Mouse (Mus musculus): ENCODE data around the gene Prg3. TPM values are rescaled to one million over a fixed set of nuclear protein-coding genes. Genes with fewer than 3 reads are reported as not detected.

Gene Prg3
- polyA plus RNA-seq, 1 experiment from 2014 or later: not detected

DNA sequence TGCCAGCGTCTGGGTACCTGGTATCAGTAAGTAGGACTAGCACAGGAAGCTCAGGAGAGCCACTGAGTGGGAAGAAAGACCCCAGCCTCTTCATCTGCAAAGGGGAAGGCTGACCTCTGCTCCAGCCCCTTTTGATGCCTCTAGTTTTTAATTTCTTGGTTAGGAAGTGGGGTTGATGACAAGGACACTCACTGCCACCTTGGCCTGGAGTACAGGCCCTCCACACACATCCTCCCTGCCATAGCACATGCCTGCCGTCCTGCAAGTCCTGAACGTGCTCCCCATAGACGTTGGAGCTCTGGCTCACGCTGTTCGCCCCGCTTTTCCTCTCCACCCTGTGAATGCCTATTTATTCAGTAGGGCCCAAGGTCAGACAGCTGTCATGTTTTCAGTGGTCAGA lies 18.6 kb downstream of the Prg3 start:
- Histone ChIP-seq H3K9me3 (ENCODE audit: control insufficient read depth, low read length) (no peaks in the 10 kb centered on the region), H3K36me3 (ENCODE audit: control insufficient read depth, insufficient read depth, low read length) (no peaks in the 10 kb centered on the region), H3K4me1 (ENCODE audit: control insufficient read depth, insufficient read depth, low read length) (no peaks in the 10 kb centered on the region), H3K4me2 (ENCODE audit: low read depth, low read length) (no peak overlapping the region), H3K4me3 (ENCODE audit: low read depth, low read length) (no peak overlapping the region), H3K27me3 (ENCODE audit: control insufficient read depth, insufficient read depth, low read length) (no peaks in the 10 kb centered on the region), H3K27ac (ENCODE audit: low read depth, low read length) (no peak overlapping the region), H3K9ac (replicated peaks; ENCODE audit: low read depth, low read length) (no peak overlapping the region)
- ATAC-seq (ENCODE audit: low read depth): no peak
- WGBS: 86% methylated on average over 7 of the region's 7 CpGs

DNA sequence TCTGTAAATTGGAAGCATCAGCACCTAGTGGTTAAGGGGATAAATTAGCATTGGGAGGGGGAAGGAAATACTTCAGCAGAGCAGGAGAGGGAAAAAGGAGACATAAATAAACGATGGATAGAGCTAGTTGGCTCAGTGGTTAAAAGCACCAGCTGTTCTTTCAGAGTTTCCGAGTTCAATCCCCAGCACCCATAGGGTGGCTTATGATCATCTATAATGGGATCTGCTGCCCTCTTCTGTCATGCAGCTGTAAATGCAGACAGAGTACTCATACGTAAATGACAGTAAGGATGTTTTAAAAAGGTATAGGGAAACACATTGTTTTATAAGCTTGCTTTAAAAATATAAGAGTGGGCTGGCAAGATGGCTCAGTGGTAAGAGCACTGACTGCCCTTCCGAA lies 19.7 kb downstream of the Prg3 start:
- Histone ChIP-seq H3K27ac (ENCODE audit: low read depth, low read length) (no peak overlapping the region), H3K9me3 (ENCODE audit: control insufficient read depth, low read length) (no peaks in the 10 kb centered on the region), H3K9ac (replicated peaks; ENCODE audit: low read depth, low read length) (no peak overlapping the region), H3K36me3 (ENCODE audit: control insufficient read depth, insufficient read depth, low read length) (no peaks in the 10 kb centered on the region), H3K4me3 (ENCODE audit: low read depth, low read length) (no peak overlapping the region), H3K4me1 (ENCODE audit: control insufficient read depth, insufficient read depth, low read length) (no peaks in the 10 kb centered on the region), H3K27me3 (ENCODE audit: control insufficient read depth, insufficient read depth, low read length) (no peaks in the 10 kb centered on the region), H3K4me2 (ENCODE audit: low read depth, low read length) (no peak overlapping the region)
- ATAC-seq (ENCODE audit: low read depth): peak; percentile 42; the same call in 1 of the 2 replicates
- 20% methylated on average over 4 of the region's 4 CpGs for WGBS

DNA sequence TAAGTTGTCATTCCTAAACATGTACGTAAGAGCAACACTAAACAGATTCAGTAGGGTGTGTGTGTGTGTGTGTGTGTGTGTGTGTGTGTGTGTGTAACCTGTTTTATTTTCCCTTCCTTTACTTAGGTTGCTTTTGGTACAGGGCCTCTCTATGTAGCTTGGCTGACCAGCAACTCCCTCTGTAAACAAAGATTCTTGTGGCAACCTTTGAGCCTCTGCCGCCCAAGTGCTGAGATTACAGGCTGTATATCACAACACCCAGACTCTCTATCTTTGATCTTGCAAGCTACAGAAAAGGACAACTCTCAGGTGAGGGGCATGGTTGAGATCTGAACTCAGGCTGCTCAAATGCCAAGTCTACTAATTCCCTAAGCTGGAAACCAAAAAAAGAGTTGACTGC lies 21.2 kb downstream of the Prg3 start:
- ATAC-seq (ENCODE audit: low read depth): no peak
- Histone ChIP-seq H3K9ac (replicated peaks; ENCODE audit: low read depth, low read length) (no peak overlapping the region), H3K4me2 (ENCODE audit: low read depth, low read length) (no peak overlapping the region), H3K27me3 (ENCODE audit: control insufficient read depth, insufficient read depth, low read length) (no peaks in the 10 kb centered on the region), H3K4me1 (ENCODE audit: control insufficient read depth, insufficient read depth, low read length) (no peaks in the 10 kb centered on the region), H3K36me3 (ENCODE audit: control insufficient read depth, insufficient read depth, low read length) (no peaks in the 10 kb centered on the region), H3K4me3 (ENCODE audit: low read depth, low read length) (no peak overlapping the region), H3K27ac (ENCODE audit: low read depth, low read length) (no peak overlapping the region), H3K9me3 (ENCODE audit: control insufficient read depth, low read length) (no peaks in the 10 kb centered on the region)
- WGBS: 81% methylated on average over 2 of the region's 2 CpGs

DNA sequence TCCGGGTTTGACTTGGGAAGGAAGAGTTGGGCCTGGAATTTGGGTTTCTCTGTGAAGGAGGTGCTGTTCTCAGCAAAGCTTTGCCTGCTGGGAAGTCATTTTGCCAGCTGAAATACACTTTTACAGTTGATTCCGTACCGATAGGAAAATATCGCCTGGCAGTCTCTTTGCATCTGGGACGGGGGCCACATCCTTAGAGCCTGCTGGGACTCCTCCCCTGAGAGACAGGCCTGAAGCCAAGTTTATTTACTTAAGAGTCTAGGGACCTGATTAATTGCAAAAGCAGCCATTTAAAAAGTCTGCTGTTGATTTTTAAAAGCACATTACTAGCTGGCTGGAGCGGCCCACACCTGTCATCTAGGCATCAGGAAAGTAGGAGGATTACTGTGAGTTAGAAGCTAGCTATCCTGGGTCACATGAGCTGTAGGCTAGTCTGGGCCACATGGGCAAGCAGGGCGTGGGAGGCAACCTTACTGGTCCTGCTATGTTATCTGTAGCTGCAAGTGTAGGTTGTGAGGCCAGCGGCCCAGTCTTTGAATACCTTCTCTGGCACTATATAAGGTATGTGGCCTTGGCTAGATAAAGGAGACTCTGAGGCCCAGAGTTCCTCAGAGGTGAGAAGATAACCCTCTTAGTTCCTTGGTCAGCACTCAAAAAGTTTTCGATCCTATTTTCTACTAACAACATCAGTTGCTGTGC lies 24.0 kb downstream of the Prg3 start:
- no peak overlapping the region for H3K27ac ChIP-seq (ENCODE audit: low read depth, low read length)
- H3K4me3 ChIP-seq (ENCODE audit: low read depth, low read length): no peak overlapping the region
- no peaks in the 10 kb centered on the region for H3K36me3 ChIP-seq (ENCODE audit: control insufficient read depth, insufficient read depth, low read length)
- H3K9me3 ChIP-seq (ENCODE audit: control insufficient read depth, low read length): no peaks in the 10 kb centered on the region
- WGBS: 76% methylated on average over 9 of the region's 9 CpGs
- no peak for ATAC-seq (ENCODE audit: low read depth)
- no peak overlapping the region for H3K4me2 ChIP-seq (ENCODE audit: low read depth, low read length)
- no peaks in the 10 kb centered on the region for H3K27me3 ChIP-seq (ENCODE audit: control insufficient read depth, insufficient read depth, low read length)
- no peak overlapping the region for H3K9ac ChIP-seq (replicated peaks; ENCODE audit: low read depth, low read length)
- no peaks in the 10 kb centered on the region for H3K4me1 ChIP-seq (ENCODE audit: control insufficient read depth, insufficient read depth, low read length)

DNA sequence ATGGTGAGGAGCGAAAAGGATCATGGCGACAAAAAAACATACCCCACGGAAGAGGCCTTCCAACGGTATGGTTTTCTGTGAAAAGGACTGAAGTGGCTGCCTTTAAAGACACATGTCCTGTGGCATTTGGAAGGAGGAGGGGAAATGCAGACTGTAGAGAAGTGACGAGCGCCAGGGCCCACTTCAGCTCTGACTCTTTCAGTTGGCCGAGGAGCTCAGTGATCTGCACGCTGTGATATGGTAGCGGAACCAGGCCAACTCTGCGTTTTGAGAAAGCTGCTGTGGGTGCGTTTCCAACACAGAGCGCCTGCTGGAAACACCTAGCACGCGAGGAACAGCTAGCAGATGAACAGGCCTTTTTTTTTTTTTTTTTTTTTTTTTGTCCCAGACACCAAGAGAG lies 24.7 kb downstream of the Prg3 start:
- H3K27ac ChIP-seq (ENCODE audit: low read depth, low read length): no peak overlapping the region

DNA sequence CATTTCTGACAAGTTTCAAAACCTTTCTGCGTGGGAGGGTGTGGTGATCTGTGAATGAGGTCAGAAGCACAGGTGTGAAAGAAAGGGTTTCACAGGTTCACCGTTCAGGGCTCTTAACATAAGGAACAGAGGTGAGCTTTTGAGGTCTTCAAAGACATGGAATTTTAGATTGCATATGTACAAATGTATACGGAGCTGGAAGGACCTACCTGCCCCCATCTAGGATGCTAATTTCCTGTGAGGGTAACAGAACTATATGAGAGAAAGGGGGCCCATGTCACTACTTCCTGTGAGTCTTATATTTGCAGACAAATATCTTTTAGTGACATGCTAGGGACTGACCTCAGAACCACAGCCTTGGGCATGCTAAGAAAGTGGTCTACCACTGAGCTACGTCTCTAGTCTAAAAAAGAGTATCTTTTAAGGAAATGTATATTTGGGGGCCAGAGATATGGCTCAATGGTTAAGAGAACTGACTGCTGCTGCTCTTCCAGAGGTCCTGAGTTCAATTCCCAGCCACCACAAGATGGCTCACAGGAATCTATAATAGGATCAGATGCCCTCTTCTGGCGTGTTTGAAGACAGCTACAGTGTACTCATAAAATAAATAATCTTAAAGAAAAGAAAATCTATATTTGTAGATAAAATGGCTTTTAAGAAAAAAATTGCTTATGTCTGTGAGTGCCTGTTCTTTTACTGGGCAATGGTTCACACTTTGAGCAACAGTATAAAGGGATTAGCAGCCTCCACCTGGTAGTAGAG lies 26.0 kb downstream of the Prg3 start:
- 85% methylated on average over 5 of the region's 5 CpGs for WGBS
- H3K4me3 ChIP-seq (ENCODE audit: low read depth, low read length): no peak overlapping the region
- H3K27ac ChIP-seq (ENCODE audit: low read depth, low read length): no peak overlapping the region
- no peaks in the 10 kb centered on the region for H3K4me1 ChIP-seq (ENCODE audit: control insufficient read depth, insufficient read depth, low read length)
- H3K4me2 ChIP-seq (ENCODE audit: low read depth, low read length): no peak overlapping the region
- H3K9me3 ChIP-seq (ENCODE audit: control insufficient read depth, low read length): no peaks in the 10 kb centered on the region
- ATAC-seq (ENCODE audit: low read depth): no peak
- H3K36me3 ChIP-seq (ENCODE audit: control insufficient read depth, insufficient read depth, low read length): no peaks in the 10 kb centered on the region
- no peaks in the 10 kb centered on the region for H3K27me3 ChIP-seq (ENCODE audit: control insufficient read depth, insufficient read depth, low read length)
- no peak overlapping the region for H3K9ac ChIP-seq (replicated peaks; ENCODE audit: low read depth, low read length)

More for the DNA sequence above, 24.7 kb downstream of the Prg3 start:
- no peaks in the 10 kb centered on the region for H3K4me1 ChIP-seq (ENCODE audit: control insufficient read depth, insufficient read depth, low read length)
- H3K27me3 ChIP-seq (ENCODE audit: control insufficient read depth, insufficient read depth, low read length): no peaks in the 10 kb centered on the region
- H3K4me2 ChIP-seq (ENCODE audit: low read depth, low read length): no peak overlapping the region
- ATAC-seq (ENCODE audit: low read depth): no peak
- H3K36me3 ChIP-seq (ENCODE audit: control insufficient read depth, insufficient read depth, low read length): no peaks in the 10 kb centered on the region
- H3K4me3 ChIP-seq (ENCODE audit: low read depth, low read length): no peak overlapping the region
- H3K9me3 ChIP-seq (ENCODE audit: control insufficient read depth, low read length): no peaks in the 10 kb centered on the region
- 91% methylated on average over 14 of the region's 14 CpGs for WGBS
- no peak overlapping the region for H3K9ac ChIP-seq (replicated peaks; ENCODE audit: low read depth, low read length)

DNA sequence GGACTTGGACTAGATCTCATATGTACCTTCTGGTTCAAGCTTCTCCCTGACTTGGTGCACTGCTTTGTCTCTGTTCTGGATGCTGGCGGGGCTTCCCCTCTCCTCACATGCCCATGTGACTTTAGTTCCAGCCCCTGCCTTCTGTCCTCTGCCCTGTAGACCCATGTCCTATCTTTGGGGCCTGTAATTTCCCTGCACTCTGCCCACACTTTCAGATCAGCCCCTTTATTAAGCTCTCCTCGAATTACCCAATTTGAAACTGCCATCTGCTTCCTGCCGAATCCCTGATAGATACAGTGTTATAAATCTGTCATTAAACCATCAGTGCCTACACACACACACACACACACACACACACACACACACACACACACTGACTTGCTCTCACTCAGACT lies 26.6 kb downstream of the Prg3 start:
- H3K27me3 ChIP-seq (ENCODE audit: control insufficient read depth, insufficient read depth, low read length): no peaks in the 10 kb centered on the region
- H3K36me3 ChIP-seq (ENCODE audit: control insufficient read depth, insufficient read depth, low read length): no peaks in the 10 kb centered on the region
- no peaks in the 10 kb centered on the region for H3K4me1 ChIP-seq (ENCODE audit: control insufficient read depth, insufficient read depth, low read length)
- no peak overlapping the region for H3K4me2 ChIP-seq (ENCODE audit: low read depth, low read length)
- no peak overlapping the region for H3K27ac ChIP-seq (ENCODE audit: low read depth, low read length)
- H3K9me3 ChIP-seq (ENCODE audit: control insufficient read depth, low read length): no peaks in the 10 kb centered on the region
- H3K9ac ChIP-seq (replicated peaks; ENCODE audit: low read depth, low read length): no peak overlapping the region
- H3K4me3 ChIP-seq (ENCODE audit: low read depth, low read length): no peak overlapping the region
- WGBS: 35% methylated on average over 3 of the region's 3 CpGs
- ATAC-seq (ENCODE audit: low read depth): no peak; the same call in 1 of the 2 replicates

DNA sequence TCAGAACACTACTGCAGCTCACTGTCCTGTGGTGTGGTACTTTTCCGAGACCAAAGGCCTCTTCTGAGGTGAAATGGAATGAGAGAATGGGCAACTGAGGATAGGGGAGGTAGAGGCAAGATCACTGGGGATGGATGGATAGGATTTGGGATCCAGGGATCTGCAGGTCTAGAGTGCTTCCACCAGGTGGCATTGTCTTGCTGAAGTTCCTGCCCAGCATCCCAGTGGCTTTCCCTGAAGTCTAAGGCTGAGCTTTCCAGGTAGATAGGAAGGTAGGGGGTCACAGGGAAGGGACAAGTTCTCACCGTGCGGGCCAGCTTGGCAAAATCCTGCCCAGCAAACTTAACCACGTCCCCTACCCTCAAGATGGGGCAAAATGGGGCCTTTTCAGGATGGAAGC lies 34.0 kb downstream of the Prg3 start:
- Histone ChIP-seq H3K27me3 (ENCODE audit: control insufficient read depth, insufficient read depth, low read length) (no peaks in the 10 kb centered on the region), H3K4me3 (ENCODE audit: low read depth, low read length) (no peak overlapping the region), H3K36me3 (ENCODE audit: control insufficient read depth, insufficient read depth, low read length) (no peaks in the 10 kb centered on the region), H3K9ac (replicated peaks; ENCODE audit: low read depth, low read length) (0 out of 2 replicates have a peak overlapping the region, but pooled peaks have one; percentile 7), H3K9me3 (ENCODE audit: control insufficient read depth, low read length) (no peaks in the 10 kb centered on the region), H3K4me2 (ENCODE audit: low read depth, low read length) (no peak overlapping the region), H3K4me1 (ENCODE audit: control insufficient read depth, insufficient read depth, low read length) (no peaks in the 10 kb centered on the region), H3K27ac (ENCODE audit: low read depth, low read length) (no peak overlapping the region)
- WGBS: 20% methylated on average over 4 of the region's 4 CpGs
- peak; percentile 34; the same call in 1 of the 2 replicates for ATAC-seq (ENCODE audit: low read depth)

DNA sequence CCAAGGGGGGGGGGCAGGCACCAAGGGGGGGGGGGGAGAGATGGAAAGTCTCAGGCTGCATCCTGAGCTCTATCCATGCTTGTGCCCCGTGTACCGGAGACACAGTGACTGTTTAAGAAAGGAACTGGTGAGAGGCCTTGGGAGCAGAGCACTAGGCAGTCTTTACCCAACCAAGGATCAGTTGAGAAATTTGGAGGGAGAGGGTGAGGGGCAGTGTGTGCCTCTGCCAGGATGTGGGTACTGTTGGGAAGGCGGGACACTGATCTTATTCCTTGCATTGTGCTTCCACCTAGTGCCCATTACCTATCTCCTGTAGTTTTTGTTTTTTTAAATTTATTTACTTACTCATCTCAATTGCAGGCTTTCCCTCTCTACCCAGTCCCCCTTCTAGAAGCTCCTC lies 38.2 kb downstream of the Prg3 start:
- Histone ChIP-seq H3K4me3 (ENCODE audit: low read depth, low read length) (no peak overlapping the region), H3K27ac (ENCODE audit: low read depth, low read length) (no peak overlapping the region), H3K4me2 (ENCODE audit: low read depth, low read length) (no peak overlapping the region), H3K27me3 (ENCODE audit: control insufficient read depth, insufficient read depth, low read length) (no peaks in the 10 kb centered on the region), H3K4me1 (ENCODE audit: control insufficient read depth, insufficient read depth, low read length) (no peaks in the 10 kb centered on the region), H3K9ac (replicated peaks; ENCODE audit: low read depth, low read length) (no peak overlapping the region), H3K36me3 (ENCODE audit: control insufficient read depth, insufficient read depth, low read length) (no peaks in the 10 kb centered on the region), H3K9me3 (ENCODE audit: control insufficient read depth, low read length) (no peaks in the 10 kb centered on the region)
- WGBS: 85% methylated on average over 3 of the region's 3 CpGs
- no peak for ATAC-seq (ENCODE audit: low read depth)
